Mouse (Mus musculus) adrenal gland, adult 2 months (tissue): ENCODE measurements at regions not wholly inside any gene's neighbourhood (a gene's known extent, or its start where the extent isn't known, plus 50 kb on each side); places are given as distances from the start of the nearest gene placed in this dataset.

ENCODE experiments used
- DNase-seq: peaks from one replicate; pipeline ENCODE4 v3.0.0; 2021

GRCm38 (mm10) chr5:141054991-141055390, 54.6 kb upstream of the Card11 start:
- no peak for DNase-seq

GRCm38 (mm10) chr5:141055596-141056343, 55.4 kb upstream of the Card11 start:
- DNase-seq = no peak

- DNase-seq = no peak
Observed at GRCm38 (mm10) chr5:141058141-141058540, 57.8 kb upstream of the Card11 start.

GRCm38 (mm10) chr5:141058863-141059262, 58.5 kb upstream of the Card11 start:
- no peak for DNase-seq

- no peak for DNase-seq
Observed at GRCm38 (mm10) chr5:141062144-141062543, 61.8 kb upstream of the Card11 start.

GRCm38 (mm10) chr5:141067561-141067960, 67.2 kb upstream of the Card11 start:
- DNase-seq = no peak

GRCm38 (mm10) chr5:141074457-141074856, 74.1 kb upstream of the Card11 start:
- no peak for DNase-seq

GRCm38 (mm10) chr5:141076158-141076557, 75.8 kb upstream of the Card11 start:
- DNase-seq = no peak

- no peak for DNase-seq
Observed at GRCm38 (mm10) chr5:141076942-141077341, 76.6 kb upstream of the Card11 start.

GRCm38 (mm10) chr5:141080896-141081295, 80.5 kb upstream of the Card11 start:
- DNase-seq = no peak

GRCm38 (mm10) chr5:141084056-141084730, 83.8 kb upstream of the Card11 start:
- DNase-seq = no peak

- DNase-seq = no peak
Observed at GRCm38 (mm10) chr5:141084746-141085145, 84.4 kb upstream of the Card11 start.

GRCm38 (mm10) chr5:141091676-141092075, 91.3 kb upstream of the Card11 start:
- no peak for DNase-seq

GRCm38 (mm10) chr5:141093641-141094040, 93.3 kb upstream of the Card11 start:
- DNase-seq = peak; percentile 70

- DNase-seq = no peak
Observed at GRCm38 (mm10) chr5:141097878-141098277, 97.5 kb upstream of the Card11 start.

GRCm38 (mm10) chr5:141111666-141112065, 111.3 kb upstream of the Card11 start:
- peak; percentile 18 for DNase-seq

GRCm38 (mm10) chr5:141115273-141115904, 115.0 kb upstream of the Card11 start:
- DNase-seq = no peak

- no peak for DNase-seq
Observed at GRCm38 (mm10) chr5:141115963-141116362, 115.6 kb upstream of the Card11 start.

GRCm38 (mm10) chr5:141125870-141126269, 115.4 kb upstream of the Sdk1 start:
- no peak for DNase-seq

GRCm38 (mm10) chr5:141126536-141126935, 114.8 kb upstream of the Sdk1 start:
- no peak for DNase-seq

- DNase-seq = no peak
Observed at GRCm38 (mm10) chr5:141131036-141131435, 110.3 kb upstream of the Sdk1 start.

GRCm38 (mm10) chr5:141131906-141132305, 109.4 kb upstream of the Sdk1 start:
- peak; percentile 29 for DNase-seq

GRCm38 (mm10) chr5:141136239-141136638, 105.1 kb upstream of the Sdk1 start:
- DNase-seq = no peak
